Mouse (Mus musculus) G1E-ER4 (cell line): ENCODE measurements at regions not wholly inside any gene's neighbourhood (a gene's known extent, or its start where the extent isn't known, plus 50 kb on each side); places are given as distances from the start of the nearest gene placed in this dataset.

ENCODE experiments used
- GATA1 ChIP-seq: IDR thresholded peaks from one replicate; pipeline ENCODE4 v1.8.0; 2012; ENCODE audit warnings: low read length, inconsistent platforms

GRCm38 (mm10) chr2:133385297-133385696 lies 166.7 kb upstream of the Bmp2 start:
- TF ChIP-seq GATA1: no peak

GRCm38 (mm10) chr2:133387349-133387748 lies 164.6 kb upstream of the Bmp2 start:
- TF ChIP-seq GATA1: no peak

GRCm38 (mm10) chr2:133392298-133392697 lies 159.7 kb upstream of the Bmp2 start:
- no peak for TF ChIP-seq GATA1

GRCm38 (mm10) chr2:133397566-133397965 lies 154.4 kb upstream of the Bmp2 start:
- no peak for TF ChIP-seq GATA1

DNA sequence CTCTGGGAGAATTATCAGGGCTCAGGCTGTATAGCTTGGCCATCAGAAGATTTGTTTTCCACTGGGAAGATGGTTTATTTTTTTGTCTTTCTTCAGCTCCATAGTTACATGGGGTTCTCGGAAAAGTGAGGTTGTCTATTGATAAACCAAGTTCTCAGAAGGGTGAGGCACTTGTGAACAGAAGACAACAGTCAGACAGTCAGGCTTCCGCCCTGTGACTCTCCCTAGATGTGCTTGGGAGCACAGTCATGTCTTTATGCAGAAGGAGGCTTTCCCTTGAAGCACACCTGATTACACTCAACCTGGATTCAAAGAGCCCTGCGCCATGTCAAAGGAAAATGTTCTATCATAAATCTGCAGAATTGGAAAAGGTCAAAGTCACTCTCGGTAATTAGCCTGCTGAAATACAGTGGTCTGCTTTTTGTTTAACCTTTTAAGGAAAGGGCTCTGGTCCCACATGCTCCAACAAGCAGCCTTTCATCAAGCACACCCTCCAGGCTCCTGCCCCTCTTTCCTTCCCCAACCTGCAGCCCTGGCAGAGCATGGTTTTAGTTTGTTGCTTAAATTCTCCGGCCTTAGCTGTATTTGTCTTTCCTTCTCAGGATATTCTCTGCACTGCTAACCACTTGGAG lies 152.8 kb upstream of the Bmp2 start:
- no peak for TF ChIP-seq GATA1

GRCm38 (mm10) chr2:133400963-133401362 lies 151.0 kb upstream of the Bmp2 start:
- TF ChIP-seq GATA1: no peak

GRCm38 (mm10) chr2:133416990-133417581 lies 134.9 kb upstream of the Bmp2 start:
- no peak for TF ChIP-seq GATA1

DNA sequence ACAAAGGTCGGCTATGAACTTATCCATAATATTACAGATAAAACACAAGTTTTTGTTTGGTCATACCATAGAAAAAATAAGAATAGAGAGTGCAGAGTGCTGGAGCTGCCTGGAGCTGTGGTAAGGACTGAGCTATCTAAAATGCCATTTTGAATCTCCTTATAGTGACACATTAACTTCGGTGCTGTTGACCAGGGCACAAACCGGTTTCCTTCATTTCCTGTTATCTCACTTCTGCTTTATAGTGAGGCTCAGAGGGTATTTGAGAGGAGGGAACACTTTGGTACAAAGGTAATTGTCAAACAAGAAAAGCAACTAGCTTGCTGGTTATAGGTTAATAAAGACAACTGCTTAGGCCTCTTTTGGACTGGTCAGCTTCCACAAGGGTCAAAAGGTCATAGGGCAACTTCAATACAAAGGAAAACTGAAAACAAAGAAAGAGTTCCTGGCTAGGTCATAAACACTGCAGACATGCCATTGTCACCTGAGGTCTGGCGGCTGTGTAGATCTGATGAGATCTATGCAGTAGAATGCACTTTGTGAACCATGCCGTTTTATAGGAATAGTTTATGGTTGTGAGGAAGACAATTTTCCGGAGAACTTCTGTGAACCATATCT lies 132.2 kb upstream of the Bmp2 start:
- no peak for TF ChIP-seq GATA1

DNA sequence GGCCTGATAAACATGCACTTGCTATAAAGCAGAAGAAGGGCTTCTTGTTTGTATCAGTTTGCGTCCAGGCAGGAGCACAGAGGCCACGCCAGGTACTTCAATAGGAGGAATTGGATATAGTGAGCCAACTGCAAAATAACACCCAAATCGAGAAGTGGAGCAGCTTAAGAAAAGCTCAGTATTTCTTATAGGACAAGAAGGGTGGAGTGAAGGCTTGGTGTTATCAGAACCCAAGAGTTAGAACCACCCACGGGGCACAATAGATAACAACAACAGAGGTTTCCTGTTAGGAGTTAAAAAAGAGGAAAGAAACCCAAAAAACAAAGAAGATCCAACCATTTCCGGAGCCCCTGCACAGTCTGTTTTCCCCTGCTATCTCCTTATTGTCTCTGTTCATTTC lies 126.4 kb upstream of the Bmp2 start:
- peak; percentile 32 for TF ChIP-seq GATA1

- no peak for TF ChIP-seq GATA1
Observed at GRCm38 (mm10) chr2:133427039-133427438, 124.9 kb upstream of the Bmp2 start.

DNA sequence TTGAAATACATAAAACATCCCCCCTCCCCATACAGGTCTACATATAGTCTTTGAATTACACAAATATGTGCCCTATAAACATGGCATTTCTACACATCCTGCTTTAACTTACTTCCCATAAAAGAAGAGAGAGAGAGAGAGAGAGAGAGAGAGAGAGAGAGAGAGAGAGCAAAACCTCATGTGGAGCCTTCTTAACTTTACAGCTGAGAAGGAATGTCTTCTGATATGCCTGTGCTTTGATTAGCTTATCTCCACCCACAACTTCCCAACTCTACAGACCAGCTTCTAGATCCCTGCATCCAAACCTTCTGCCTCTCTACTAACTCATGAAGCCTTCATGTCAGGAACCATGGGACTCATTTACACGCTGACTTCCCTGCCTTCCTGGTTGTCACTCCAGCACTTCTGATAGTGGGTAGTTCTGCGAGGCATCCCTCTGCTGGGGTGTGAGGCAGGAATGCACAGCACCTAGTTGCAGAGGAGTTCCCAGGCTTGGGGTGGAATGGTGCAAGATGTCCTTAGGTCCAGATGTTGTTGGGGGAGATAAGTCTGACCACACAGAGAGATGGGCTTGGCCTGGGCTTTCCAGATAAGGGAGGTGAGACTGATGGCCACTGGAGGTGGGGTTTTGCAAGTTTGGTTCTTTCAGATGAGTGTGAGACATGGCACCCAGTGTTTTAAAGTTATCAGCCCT lies 122.4 kb upstream of the Bmp2 start:
- peak; percentile 61 for TF ChIP-seq GATA1

GRCm38 (mm10) chr2:133430741-133431438 lies 121.1 kb upstream of the Bmp2 start:
- TF ChIP-seq GATA1: no peak

DNA sequence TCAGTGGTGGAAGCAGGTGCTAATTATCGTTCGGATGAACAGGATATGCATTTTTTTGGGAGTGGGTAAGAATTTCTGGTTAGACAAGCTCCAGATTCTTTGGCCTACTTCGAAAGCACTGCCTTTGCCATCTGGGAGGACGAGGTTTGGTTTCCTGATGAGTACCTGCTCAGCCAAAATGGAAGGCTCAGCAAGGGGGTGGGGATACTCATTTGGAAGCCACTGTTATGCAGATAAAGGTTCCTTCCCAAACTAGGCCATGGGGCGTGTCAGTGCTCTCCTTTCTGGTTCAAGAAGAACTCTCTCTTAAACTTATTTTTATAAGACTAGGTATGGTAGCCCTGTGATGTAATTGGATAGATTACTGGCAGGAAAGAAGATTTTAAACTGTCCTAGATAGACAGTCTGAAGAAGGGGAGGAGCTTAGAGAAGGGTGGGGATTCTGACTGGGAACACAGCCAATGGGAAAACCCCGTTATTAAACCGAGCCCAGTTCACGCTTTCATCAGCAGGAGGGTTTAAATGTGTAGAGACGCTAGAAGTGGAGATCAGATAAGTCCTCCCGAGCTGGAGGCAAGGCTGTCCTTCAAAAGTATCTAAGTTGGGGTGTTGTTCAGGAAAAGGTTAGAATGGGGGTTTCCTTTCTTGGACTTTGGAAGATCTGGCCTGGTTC lies 119.7 kb upstream of the Bmp2 start:
- TF ChIP-seq GATA1: no peak

GRCm38 (mm10) chr2:133436913-133437843 lies 114.8 kb upstream of the Bmp2 start:
- TF ChIP-seq GATA1: peak; percentile 27

- TF ChIP-seq GATA1: no peak
Observed at GRCm38 (mm10) chr2:133438018-133438417, 113.9 kb upstream of the Bmp2 start.
